Mouse (Mus musculus): ENCODE results near the gene Gm21983. TPM values are rescaled to one million over a fixed set of nuclear protein-coding genes. Genes with fewer than 3 reads are reported as not detected.

Gm21983 gene
- total and polyA plus RNA-seq, 3 experiments, result not detected

- H3K4me1 ChIP-seq (ENCODE audit: insufficient read depth, low read depth, low read length), result peaks cover 37% of the 10 kb centered on the region
- TF ChIP-seq GATA2 (IDR thresholded peaks at IDR 0.05; ENCODE audit: borderline replicate concordance, low read depth, low read length) (no peak), TAL1 (conservative IDR thresholded peaks at IDR 0.05; ENCODE audit: low read depth, low read length) (no peak), GATA1 (IDR thresholded peaks at IDR 0.05; ENCODE audit: borderline replicate concordance, low read length) (no peak), POLR2AphosphoS5 (IDR thresholded peaks at IDR 0.05; ENCODE audit: insufficient replicate concordance, low read depth, low read length) (no peak), CTCF (IDR thresholded peaks at IDR 0.05; ENCODE audit: low read depth, low read length) (no peak)
- peak overlapping the region; percentile 82; the same call in 1 of the 2 replicates for H3K4me3 ChIP-seq (ENCODE audit: low read depth, low read length)
- peaks cover 48% of the 10 kb centered on the region for H3K36me3 ChIP-seq (replicated peaks)
- H3K9me3 ChIP-seq (replicated peaks), result no peaks in the 10 kb centered on the region
- H3K27me3 ChIP-seq (ENCODE audit: insufficient read depth, low read length), result no peaks in the 10 kb centered on the region
- DNase-seq (ENCODE audit: low spot score) (no peak), ATAC-seq (ENCODE audit: extremely low read depth, insufficient number of reproducible peaks, low FRiP score, poor library complexity, severe bottlenecking) (no peak)
These were observed 1.5 kb downstream of the Gm21983 start for GRCm38 (mm10) chr7:27179217-27179918.

- TF ChIP-seq GATA2 (IDR thresholded peaks at IDR 0.05; ENCODE audit: borderline replicate concordance, low read depth, low read length) (no peak), POLR2AphosphoS5 (IDR thresholded peaks at IDR 0.05; ENCODE audit: insufficient replicate concordance, low read depth, low read length) (no peak), TAL1 (conservative IDR thresholded peaks at IDR 0.05; ENCODE audit: low read depth, low read length) (no peak), GATA1 (IDR thresholded peaks at IDR 0.05; ENCODE audit: borderline replicate concordance, low read length) (no peak), CTCF (IDR thresholded peaks at IDR 0.05; ENCODE audit: low read depth, low read length) (no peak)
- DNase-seq (ENCODE audit: low spot score), result peak; percentile 99
- H3K4me3 ChIP-seq (ENCODE audit: low read depth, low read length), result peak within 1 kb of the TSS; percentile 82
- peaks cover 50% of the 10 kb centered on the region for H3K36me3 ChIP-seq (replicated peaks)
- H3K27me3 ChIP-seq (ENCODE audit: insufficient read depth, low read length), result no peaks in the 10 kb centered on the region
- H3K4me1 ChIP-seq (ENCODE audit: insufficient read depth, low read depth, low read length), result peaks cover 43% of the 10 kb centered on the region
- peak; percentile 92 for ATAC-seq (ENCODE audit: extremely low read depth, insufficient number of reproducible peaks, low FRiP score, poor library complexity, severe bottlenecking)
- no peaks in the 10 kb centered on the region for H3K9me3 ChIP-seq (replicated peaks)
These were observed 2.3 kb downstream of the Gm21983 start, which contains the start of gene Rab4b for GRCm38 (mm10) chr7:27178324-27179216. TSS of gene Rab4b (minus strand) at chr7:27178896.

- Histone ChIP-seq H3K4me3 (ENCODE audit: low read depth, low read length) (peak overlapping the region; percentile 82), H3K27me3 (ENCODE audit: insufficient read depth, low read length) (no peaks in the 10 kb centered on the region), H3K9me3 (replicated peaks) (no peaks in the 10 kb centered on the region), H3K36me3 (replicated peaks) (peaks cover 50% of the 10 kb centered on the region), H3K4me1 (ENCODE audit: insufficient read depth, low read depth, low read length) (peaks cover 43% of the 10 kb centered on the region)
- TF ChIP-seq CTCF (IDR thresholded peaks at IDR 0.05; ENCODE audit: low read depth, low read length) (no peak), GATA2 (IDR thresholded peaks at IDR 0.05; ENCODE audit: borderline replicate concordance, low read depth, low read length) (no peak), POLR2AphosphoS5 (IDR thresholded peaks at IDR 0.05; ENCODE audit: insufficient replicate concordance, low read depth, low read length) (no peak), GATA1 (IDR thresholded peaks at IDR 0.05; ENCODE audit: borderline replicate concordance, low read length) (no peak), TAL1 (conservative IDR thresholded peaks at IDR 0.05; ENCODE audit: low read depth, low read length) (no peak)
- no peak for ATAC-seq (ENCODE audit: extremely low read depth, insufficient number of reproducible peaks, low FRiP score, poor library complexity, severe bottlenecking)
- DNase-seq (ENCODE audit: low spot score), result no peak
These were observed 3.0 kb downstream of the Gm21983 start for GRCm38 (mm10) chr7:27177942-27178323.

- no peak for DNase-seq (ENCODE audit: low spot score)
- H3K9me3 ChIP-seq (replicated peaks), result no peaks in the 10 kb centered on the region
- no peaks in the 10 kb centered on the region for H3K27me3 ChIP-seq (ENCODE audit: insufficient read depth, low read length)
- H3K4me1 ChIP-seq (ENCODE audit: insufficient read depth, low read depth, low read length), result peaks cover 39% of the 10 kb centered on the region
- TF ChIP-seq GATA2 (IDR thresholded peaks at IDR 0.05; ENCODE audit: borderline replicate concordance, low read depth, low read length), result no peak
- TF ChIP-seq GATA1 (IDR thresholded peaks at IDR 0.05; ENCODE audit: borderline replicate concordance, low read length), result no peak
- TF ChIP-seq CTCF (IDR thresholded peaks at IDR 0.05; ENCODE audit: low read depth, low read length), result no peak
- TF ChIP-seq POLR2AphosphoS5 (IDR thresholded peaks at IDR 0.05; ENCODE audit: insufficient replicate concordance, low read depth, low read length), result no peak
- TF ChIP-seq TAL1 (conservative IDR thresholded peaks at IDR 0.05; ENCODE audit: low read depth, low read length), result no peak
- no peak overlapping the region for H3K4me3 ChIP-seq (ENCODE audit: low read depth, low read length)
- peaks cover 59% of the 10 kb centered on the region for H3K36me3 ChIP-seq (replicated peaks)
- ATAC-seq (ENCODE audit: extremely low read depth, insufficient number of reproducible peaks, low FRiP score, poor library complexity, severe bottlenecking), result no peak
These were observed 6.0 kb downstream of the Gm21983 start for GRCm38 (mm10) chr7:27174896-27175295.

GRCm38 (mm10) chr7:27174496-27174895, 6.4 kb downstream of the Gm21983 start:
- ATAC-seq (ENCODE audit: extremely low read depth, insufficient number of reproducible peaks, low FRiP score, poor library complexity, severe bottlenecking) (no peak), DNase-seq (ENCODE audit: low spot score) (no peak)
- no peak overlapping the region for H3K4me3 ChIP-seq (ENCODE audit: low read depth, low read length)
- no peaks in the 10 kb centered on the region for H3K9me3 ChIP-seq (replicated peaks)
- peaks cover 62% of the 10 kb centered on the region for H3K36me3 ChIP-seq (replicated peaks)
- TF ChIP-seq GATA1 (IDR thresholded peaks at IDR 0.05; ENCODE audit: borderline replicate concordance, low read length) (no peak), TAL1 (conservative IDR thresholded peaks at IDR 0.05; ENCODE audit: low read depth, low read length) (no peak), GATA2 (IDR thresholded peaks at IDR 0.05; ENCODE audit: borderline replicate concordance, low read depth, low read length) (no peak), CTCF (IDR thresholded peaks at IDR 0.05; ENCODE audit: low read depth, low read length) (no peak), POLR2AphosphoS5 (IDR thresholded peaks at IDR 0.05; ENCODE audit: insufficient replicate concordance, low read depth, low read length) (no peak)
- peaks cover 36% of the 10 kb centered on the region for H3K4me1 ChIP-seq (ENCODE audit: insufficient read depth, low read depth, low read length)
- H3K27me3 ChIP-seq (ENCODE audit: insufficient read depth, low read length), result no peaks in the 10 kb centered on the region

GRCm38 (mm10) chr7:27170981-27171380, 9.9 kb downstream of the Gm21983 start:
- Histone ChIP-seq H3K27me3 (ENCODE audit: insufficient read depth, low read length) (no peaks in the 10 kb centered on the region), H3K4me1 (ENCODE audit: insufficient read depth, low read depth, low read length) (peaks cover 41% of the 10 kb centered on the region), H3K4me3 (ENCODE audit: low read depth, low read length) (no peak overlapping the region), H3K36me3 (replicated peaks) (peaks cover 78% of the 10 kb centered on the region), H3K9me3 (replicated peaks) (no peaks in the 10 kb centered on the region)
- no peak for DNase-seq (ENCODE audit: low spot score)
- no peak for TF ChIP-seq POLR2AphosphoS5 (IDR thresholded peaks at IDR 0.05; ENCODE audit: insufficient replicate concordance, low read depth, low read length)
- TF ChIP-seq GATA1 (IDR thresholded peaks at IDR 0.05; ENCODE audit: borderline replicate concordance, low read length), result no peak
- TF ChIP-seq GATA2 (IDR thresholded peaks at IDR 0.05; ENCODE audit: borderline replicate concordance, low read depth, low read length), result no peak
- no peak for TF ChIP-seq CTCF (IDR thresholded peaks at IDR 0.05; ENCODE audit: low read depth, low read length)
- TF ChIP-seq TAL1 (conservative IDR thresholded peaks at IDR 0.05; ENCODE audit: low read depth, low read length), result no peak
- no peak for ATAC-seq (ENCODE audit: extremely low read depth, insufficient number of reproducible peaks, low FRiP score, poor library complexity, severe bottlenecking)
